Mouse (Mus musculus): Measurements from ENCODE around the gene Hoxc9. TPM values are rescaled to one million over a fixed set of nuclear protein-coding genes. Genes with fewer than 3 reads are reported as not detected.

Gene Hoxc9
- total RNA-seq, 2 experiments from 2014 or later = not detected

DNA sequence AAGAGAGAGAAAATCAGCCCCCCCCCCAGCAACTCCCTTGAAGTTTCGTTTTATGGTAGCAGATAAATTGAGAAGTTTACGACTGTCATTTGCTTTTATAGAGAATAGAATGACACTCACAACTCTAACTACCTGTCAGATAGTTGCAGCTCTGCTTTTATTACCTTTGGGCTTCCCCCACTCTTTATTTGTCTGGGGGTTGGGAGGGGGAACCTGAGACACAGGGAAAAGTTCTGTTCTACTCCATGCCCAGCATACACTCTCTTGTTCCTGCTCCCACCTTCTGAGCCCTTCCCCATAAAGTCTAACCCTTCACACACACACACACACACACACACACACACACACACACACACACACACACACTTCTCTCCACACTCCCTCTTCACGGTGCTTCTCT lies 16.6 kb downstream of the Hoxc9 start:
- no peak for DNase-seq (ENCODE audit: low spot score in 2 of 2)
- intact Hi-C loops (cut with DNase I) = no loop called here

DNA sequence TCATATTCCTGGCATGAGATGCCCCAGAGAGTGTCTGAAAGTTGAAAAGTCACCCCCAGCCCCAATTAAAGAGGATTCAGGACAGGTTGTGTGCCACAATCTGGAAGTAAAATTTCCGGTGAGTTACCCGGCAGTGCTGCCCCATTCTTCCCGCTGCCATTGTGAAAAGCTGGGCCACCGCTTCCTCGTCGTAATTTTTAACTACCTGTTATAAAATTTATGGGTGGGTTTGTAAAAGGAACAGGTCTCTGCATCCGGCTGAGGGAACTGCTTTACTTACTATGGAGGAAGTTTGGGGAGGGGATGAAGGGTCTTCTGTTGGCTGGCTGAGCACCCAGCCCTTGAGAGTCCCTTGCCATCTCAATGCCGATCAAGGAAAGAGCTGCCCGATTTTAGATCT lies 20.3 kb downstream of the Hoxc9 start:
- intact Hi-C loops (cut with DNase I) = no loop called here
- DNase-seq (ENCODE audit: low spot score in 2 of 2) = no peak

DNA sequence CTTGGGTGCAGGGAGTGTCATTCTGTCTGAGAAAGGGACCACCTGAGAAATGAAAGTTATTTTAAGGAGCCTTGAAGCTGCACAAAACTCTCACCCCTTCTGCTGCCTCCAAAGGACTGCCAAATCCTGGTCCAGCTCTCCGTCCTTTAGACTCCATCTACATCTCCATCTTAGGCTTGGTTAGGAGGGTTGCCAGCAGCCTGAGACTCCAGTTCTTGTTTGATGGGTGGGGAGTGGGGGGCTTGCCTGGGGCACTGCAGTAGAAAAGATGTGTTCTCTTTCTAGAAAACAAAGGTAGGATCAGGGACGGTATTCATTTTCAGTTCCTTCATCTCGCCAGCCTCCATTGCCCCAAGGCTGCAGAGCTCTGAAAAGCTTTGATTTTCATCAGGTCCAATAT lies 21.2 kb downstream of the Hoxc9 start:
- intact Hi-C loops (cut with DNase I) = no loop called here
- DNase-seq (ENCODE audit: low spot score in 2 of 2) = no peak

DNA sequence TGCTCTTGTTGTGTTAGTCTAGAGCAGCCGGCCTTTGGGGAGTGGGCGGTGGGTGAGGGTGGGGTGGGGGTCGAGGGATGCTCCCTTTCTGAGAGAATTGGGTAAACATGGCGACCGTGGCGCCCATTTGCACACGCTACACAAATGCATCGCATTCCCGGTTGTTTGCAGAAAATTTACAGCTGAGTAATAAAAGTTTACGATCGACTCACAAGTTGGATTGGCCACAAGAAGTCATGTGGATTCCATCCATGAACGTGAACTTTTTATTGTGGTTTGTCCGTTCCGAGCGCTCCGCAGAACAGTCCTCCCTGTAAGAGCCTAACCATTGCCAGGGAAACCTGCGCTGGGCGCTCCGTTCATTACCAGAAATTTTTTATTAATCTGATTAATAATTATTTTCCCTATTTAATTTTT lies 21.7 kb downstream of the Hoxc9 start, which contains the start of gene Hoxc6:
Hoxc6 (plus strand) TSS at position 319 of the 417 bp plus-strand sequence.
- no peak for DNase-seq (ENCODE audit: low spot score in 2 of 2)
- intact Hi-C loops (cut with DNase I) = no loop called here

DNA sequence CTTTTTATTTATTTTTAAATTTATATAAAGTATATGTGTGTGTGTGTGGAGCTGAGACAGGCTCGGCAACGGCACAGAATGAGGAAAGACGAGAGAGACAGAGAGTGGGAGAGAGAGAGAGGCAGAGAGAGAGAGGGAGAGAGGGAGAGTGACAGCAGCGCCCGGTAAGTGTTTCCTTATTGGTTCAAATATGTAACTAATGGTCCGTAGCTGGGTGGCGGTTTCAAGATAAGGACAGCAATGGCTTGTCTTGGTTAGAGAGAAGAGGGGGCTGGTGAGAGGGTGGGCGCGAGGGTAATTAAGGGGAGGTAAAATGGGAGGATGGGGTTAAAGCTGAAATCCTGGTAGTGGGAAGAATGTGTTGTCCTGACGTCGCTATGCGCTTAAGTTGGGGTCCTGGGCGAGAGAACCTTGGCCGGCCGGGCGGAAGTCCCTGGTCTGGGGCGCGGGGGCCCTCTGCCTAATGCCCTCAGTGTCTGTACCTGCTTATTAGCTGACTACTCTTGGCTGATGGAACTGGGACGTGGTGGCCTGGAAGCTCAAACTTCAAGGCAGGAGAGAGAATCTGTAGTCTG lies 22.5 kb downstream of the Hoxc9 start:
- DNase-seq (ENCODE audit: low spot score in 2 of 2) = no peak
- intact Hi-C loops (cut with DNase I) = no loop called here

DNA sequence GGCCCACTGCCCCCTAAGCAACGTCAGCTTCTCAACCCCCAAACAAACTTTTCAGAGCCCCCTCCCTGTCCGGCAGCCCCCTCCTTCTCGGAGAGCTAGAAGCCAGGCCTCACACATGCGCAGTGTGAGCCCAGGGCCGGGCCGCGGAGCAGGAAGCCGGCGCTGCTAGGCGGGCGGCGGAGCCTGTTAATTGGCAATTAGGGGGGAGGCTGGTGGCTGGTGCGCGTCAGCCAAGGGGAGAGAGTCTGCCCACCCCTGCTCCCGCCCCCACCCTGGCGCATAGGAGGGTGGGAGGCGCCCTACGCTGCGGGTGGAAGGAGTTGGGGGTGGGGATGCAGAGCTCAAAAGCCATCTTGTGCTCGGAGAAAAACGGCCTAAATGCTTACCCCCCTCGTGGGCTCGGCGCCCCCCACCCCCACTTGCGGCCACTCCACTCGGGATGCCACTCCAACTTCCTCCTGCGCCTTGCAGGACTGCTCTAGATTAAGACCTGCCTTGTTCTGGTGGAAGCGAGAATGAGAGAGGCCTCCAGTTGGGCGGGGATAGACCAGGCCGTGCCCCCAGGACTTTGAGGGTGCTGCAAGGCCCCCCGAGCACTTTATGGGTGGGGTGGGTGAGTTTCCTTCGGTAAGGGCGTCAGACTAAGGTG lies 23.1 kb downstream of the Hoxc9 start:
- intact Hi-C loops (cut with DNase I) = no loop called here
- DNase-seq (ENCODE audit: low spot score in 2 of 2) = peak in 1 of 2 experiments; percentile 32

DNA sequence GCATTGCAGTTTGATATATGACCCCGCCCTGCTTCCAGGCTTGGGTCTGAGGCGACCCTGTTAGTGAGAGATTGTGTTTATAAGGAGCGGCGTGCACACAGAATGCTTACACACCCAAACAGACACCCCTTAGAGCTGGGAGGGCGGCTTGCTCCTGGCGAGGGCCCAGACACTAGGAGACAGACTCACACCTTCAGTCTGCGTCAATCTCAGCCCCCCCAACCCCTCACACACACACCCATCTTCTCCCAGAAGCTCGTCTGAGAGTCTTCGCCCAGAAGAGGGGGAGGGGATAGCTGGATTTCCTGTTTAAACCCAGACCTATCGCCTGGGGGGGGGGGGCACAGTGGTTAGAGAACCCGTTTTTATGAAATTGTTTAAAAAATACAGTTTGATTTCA lies 23.7 kb downstream of the Hoxc9 start:
- no peak for DNase-seq (ENCODE audit: low spot score in 2 of 2)
- intact Hi-C loops (cut with DNase I) = no loop called here

DNA sequence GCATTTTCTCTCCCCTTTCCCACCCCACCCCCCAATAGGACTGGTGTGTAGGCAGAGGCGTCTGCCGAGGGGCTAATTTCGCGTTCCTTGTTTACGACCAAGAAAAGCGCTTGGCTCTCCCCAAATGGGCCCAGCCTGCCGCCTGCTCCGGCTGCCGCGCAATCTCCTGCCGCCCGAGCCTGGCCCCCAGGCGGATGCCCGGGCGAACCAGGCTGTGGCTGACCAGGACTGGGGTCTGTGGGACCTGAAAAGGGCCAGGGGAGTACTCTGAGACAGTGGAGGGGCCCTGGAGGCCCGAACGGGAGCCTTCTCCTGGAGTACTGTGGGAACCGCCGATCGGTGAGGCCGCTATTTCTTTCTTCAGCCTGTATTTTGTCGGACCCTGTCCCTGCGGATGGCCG lies 24.3 kb downstream of the Hoxc9 start:
- intact Hi-C loops (cut with DNase I) = no loop called here
- no peak for DNase-seq (ENCODE audit: low spot score in 2 of 2)

DNA sequence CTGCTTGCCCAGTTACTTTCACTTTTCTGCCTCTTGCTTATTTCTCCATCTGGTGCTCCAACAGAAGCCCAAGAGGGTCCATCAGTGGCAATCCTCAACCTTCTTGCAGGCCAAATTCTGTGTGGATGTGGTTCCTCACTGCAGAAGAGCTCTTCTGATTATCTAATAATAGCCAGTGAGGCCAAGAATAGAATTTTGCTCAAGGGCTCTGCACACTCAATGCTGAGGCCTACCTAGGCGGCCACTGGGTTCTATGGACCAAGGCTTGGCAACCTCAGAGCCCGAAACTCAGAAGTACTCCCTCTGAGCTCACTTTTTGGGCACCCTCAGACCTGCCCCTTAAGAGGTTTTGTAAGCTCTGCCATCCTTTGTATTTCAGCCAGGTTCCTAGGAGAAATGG lies 25.1 kb downstream of the Hoxc9 start:
- intact Hi-C loops (cut with DNase I) = no loop called here
- DNase-seq (ENCODE audit: low spot score in 2 of 2) = no peak

DNA sequence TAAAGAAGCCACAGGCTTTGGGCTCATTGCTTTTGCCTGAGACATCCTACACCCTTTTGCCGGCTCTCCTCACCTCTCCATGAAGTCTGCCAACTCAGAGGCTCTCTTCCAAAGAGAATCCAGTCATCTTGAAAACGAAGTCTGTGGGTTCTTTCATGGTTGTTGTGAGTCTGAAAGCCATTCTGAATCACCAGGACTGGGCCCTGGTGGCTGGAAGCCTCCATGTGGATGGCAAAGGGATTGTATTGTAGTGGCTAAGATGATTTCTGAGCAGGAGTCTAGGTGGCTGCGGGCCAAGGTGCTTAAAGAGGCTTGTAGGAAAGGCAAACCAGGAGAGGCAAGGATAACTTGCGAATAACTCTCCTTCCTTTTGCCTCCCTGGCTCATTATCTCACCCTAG lies 25.9 kb downstream of the Hoxc9 start:
- intact Hi-C loops (cut with DNase I) = no loop called here
- no peak for DNase-seq (ENCODE audit: low spot score in 2 of 2)

DNA sequence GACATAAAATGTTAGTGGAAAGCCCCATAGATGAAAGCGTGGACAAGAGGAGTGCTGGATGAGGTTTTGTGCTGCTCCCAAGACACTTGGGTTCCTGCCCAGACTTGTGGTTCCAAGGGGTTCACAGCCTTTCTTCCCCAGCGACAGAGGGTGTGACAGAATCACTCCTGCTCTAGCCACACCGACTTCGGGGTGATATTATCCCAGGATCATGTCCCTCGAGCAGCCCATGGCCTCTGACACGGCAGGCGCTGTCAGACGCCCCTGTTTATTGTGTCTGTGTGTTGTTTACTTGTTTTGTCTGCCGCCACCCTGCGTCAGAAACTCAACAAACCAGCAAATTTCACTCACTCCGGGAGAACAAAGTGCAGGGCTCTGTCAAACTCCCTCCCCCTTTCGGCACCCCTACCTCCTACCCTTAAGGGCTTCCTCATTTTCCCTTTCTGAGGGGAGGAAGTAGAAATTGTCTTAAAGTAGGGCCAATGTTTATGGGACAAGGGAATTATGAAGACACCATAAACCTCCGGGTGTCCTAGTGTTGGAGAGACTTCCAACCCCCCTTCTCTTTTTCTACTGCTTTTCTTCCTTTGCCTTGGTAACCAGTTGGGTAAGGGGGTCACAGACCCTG lies 26.7 kb downstream of the Hoxc9 start:
- DNase-seq (ENCODE audit: low spot score in 2 of 2) = no peak
- intact Hi-C loops (cut with DNase I) = no loop called here

DNA sequence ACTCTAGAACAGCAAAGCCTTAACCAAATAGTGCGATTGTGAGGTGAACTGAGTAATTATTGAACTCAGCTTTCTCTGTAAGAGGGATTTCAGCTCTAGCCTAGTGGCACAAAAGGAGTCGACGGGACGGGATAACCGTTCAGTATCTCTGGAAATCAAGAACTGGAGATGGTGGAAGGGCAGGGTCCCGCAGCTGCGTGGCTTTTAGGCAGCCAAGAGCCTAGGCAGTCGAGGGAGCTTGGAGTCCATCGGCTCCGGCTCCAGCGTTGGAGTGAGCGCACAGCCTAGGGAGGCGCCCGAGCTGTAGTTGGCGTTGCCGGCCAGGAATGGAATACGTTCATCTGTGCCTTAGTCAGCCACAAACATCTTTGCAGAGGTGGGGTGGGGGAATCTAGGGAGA lies 29.1 kb downstream of the Hoxc9 start:
- intact Hi-C loops (cut with DNase I) = no loop called here
- DNase-seq (ENCODE audit: low spot score in 2 of 2) = no peak

DNA sequence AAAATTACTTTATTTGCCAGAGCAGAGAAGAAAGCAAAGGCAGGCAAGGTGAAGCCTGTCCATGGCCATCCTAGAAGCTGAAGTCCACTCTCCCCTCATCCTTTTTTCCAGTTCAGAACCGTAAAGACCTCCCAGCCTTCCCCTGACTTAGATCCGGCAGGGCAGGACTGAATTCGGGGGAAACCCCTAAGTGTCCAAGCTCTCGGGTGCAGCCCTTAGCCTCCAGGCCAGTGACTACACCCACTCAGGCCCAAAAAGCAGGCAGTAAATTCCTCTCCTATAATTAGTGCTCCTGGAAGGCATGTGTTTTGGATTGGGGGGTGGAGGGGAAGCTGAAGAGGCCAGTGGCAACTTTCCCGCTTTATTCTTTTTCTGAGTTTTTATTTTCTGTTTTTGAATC lies 29.6 kb downstream of the Hoxc9 start:
- DNase-seq (ENCODE audit: low spot score in 2 of 2) = no peak
- intact Hi-C loops (cut with DNase I) = no loop called here

DNA sequence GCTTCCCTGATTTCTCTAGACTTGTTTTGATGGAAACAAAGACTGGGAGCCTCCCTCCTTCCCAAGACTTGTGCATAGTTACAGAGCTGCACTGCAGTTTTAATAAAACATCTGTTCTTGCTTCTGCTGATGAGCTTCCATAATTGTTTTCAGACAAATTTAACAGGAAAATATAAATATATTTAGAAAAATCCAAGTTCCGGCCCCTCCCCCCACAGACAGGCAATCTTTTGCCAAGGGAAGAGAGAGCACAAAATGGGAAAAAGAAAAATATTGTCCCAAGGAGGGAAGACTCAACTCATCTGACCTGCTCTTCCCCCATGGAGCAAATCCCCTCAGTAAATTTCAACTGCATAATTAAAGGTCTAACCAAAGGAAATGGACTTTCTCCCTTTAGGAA lies 30.1 kb downstream of the Hoxc9 start:
- DNase-seq (ENCODE audit: low spot score in 2 of 2) = no peak
- intact Hi-C loops (cut with DNase I) = no loop called here

DNA sequence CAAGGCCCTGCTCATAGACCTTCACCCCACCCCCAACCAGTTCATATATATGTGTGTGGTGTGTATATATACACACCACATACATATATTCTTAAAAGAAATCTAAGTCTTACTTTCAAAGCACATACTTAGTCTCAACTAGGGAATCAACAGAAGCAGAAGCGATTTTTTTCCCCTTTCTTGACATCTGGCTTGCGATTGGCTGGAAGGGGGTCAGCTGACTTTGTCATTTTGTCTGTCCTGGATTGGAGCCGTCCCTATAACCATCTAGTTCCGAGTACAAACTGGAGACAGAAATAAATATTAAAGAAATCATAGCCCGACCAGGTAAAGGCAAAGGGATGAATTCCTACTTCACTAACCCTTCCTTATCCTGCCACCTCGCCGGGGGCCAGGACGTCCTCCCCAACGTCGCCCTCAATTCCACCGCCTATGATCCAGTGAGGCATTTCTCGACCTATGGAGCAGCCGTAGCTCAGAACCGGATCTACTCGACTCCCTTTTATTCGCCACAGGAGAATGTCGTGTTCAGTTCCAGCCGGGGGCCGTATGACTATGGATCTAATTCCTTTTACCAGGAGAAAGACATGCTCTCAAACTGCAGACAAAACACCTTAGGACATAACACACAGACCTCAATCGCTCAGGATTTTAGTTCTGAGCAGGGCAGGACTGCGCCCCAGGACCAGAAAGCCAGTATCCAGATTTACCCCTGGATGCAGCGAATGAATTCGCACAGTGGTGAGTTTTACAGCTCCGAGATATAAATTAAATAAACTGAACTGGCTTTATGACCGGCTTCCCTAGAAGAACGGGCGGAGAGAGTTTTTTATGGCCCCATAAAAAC lies 33.2 kb downstream of the Hoxc9 start:
- DNase-seq (ENCODE audit: low spot score in 2 of 2) = no peak
- intact Hi-C loops (cut with DNase I) = loop anchor here (5.0 kb wide), 1 partner anchor 113 kb away; no protein-coding TSS in a partner anchor

DNA sequence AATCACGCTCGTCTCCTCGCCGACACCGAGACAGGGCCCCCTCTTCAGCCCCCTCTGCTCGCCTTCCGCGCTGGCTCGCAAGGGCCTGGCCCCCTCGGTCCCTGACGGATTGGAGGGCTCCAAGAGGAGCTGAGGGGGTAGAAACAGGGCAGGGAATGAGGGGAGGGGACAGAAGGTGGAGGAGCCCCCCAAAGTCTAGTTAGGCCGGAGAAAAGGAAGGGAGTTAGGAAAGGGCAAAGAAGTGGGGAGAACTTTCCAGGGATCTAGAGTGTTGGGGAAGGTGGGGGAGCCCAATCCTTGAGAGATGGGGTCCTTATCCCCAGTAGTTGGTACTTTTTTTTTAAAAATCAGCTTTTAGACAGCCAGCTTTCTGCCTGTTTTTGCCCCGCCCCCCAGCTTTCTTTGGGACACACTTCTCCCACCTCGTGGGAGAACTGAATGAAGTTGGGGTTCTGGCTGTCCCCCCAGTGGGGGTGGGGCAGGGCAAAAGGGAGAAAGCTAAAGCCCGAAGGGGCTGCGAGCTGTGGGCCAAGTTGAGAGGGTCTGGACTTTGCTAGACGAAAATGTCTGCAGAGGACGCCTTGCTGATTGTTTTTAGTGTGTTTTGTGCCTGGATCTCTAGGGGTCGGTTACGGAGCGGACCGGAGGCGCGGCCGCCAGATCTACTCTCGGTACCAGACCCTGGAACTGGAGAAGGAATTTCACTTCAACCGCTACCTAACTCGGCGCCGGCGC lies 34.0 kb downstream of the Hoxc9 start:
- intact Hi-C loops (cut with DNase I) = loop anchor here (5.0 kb wide), 1 partner anchor 112 kb away; no protein-coding TSS in a partner anchor
- no peak for DNase-seq (ENCODE audit: low spot score in 2 of 2)

DNA sequence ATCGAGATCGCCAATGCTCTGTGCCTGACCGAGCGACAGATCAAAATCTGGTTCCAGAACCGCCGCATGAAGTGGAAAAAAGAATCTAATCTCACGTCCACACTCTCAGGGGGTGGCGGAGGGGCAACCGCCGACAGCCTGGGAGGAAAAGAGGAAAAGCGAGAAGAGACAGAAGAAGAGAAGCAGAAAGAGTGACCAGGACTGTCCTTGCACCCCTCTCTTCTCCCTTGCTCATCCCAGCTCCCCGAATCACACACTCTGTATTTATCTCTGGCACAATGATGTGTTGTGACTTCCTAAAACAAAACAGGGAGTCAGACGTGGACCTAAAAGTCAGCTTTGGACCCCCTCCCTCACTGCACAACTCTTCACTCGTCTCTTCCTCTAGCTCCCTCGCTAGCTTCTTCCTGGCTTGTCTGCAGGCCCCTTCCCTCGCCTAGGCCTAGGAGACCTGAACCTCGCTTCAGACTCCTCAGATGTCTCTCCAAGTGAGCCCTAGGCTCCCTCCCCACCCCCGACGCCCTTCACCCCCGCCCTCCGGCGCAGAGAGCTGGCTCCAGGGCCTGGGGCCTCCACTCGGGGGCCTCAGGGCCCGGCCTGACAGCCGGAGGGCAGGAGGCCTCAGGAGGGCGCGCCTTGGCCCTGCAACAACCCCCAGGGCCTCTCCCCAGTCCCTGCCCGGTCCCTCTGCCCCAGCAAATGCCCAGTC lies 34.8 kb downstream of the Hoxc9 start:
- intact Hi-C loops (cut with DNase I) = loop anchor here (5.0 kb wide), 1 partner anchor 111 kb away; no protein-coding TSS in a partner anchor
- no peak for DNase-seq (ENCODE audit: low spot score in 2 of 2)

DNA sequence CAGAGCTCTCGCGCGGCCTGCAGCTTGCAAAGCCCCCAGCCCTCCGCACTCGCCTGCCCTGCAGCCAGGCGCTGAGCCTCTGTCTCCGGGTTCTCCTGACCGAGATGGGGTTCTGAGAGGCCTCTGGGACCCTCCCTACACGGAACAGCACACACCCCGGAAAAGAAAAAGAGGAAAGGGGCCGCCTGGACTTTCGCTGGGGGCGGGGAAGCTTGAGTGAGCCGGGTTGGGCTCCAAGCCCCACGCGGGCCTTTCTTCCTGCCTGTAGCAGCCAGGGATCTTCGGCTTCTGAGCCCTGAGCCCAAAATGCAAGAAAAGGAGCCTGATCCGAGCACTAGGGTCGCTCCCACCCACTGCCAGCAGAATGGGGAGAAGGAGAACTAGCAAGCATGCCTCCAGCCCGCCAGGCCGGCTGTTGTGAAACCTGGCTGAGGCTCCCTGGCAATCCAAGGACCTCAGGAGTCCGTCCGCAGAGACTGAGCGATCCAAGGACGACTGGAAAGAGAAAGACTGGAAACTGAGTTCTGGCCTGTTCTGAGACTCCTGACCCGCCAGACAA lies 35.8 kb downstream of the Hoxc9 start:
- DNase-seq (ENCODE audit: low spot score in 2 of 2) = no peak
- intact Hi-C loops (cut with DNase I) = loop anchor here (2.0 to 5.0 kb wide), 2 partner anchors 110 to 161 kb away; no protein-coding TSS in a partner anchor

Data from left cerebral cortex, postnatal 25 days (tissue).